Mouse (Mus musculus): ENCODE measurements around the gene Ndufaf7. TPM values are rescaled to one million over a fixed set of nuclear protein-coding genes. Genes with fewer than 3 reads are reported as not detected.

Ndufaf7 gene
- polyA plus RNA-seq, 1 experiment from 2014 or later: 56.1 TPM

Other genes with a start within 250 kb of the Ndufaf7 start
- gene Strn, start 199.9 kb upstream of the Ndufaf7 start, polyA plus RNA-seq (2015; fragmentation: Nextera tagmentation; extraction: Ambion mirVana): 5.3 and 5.4 TPM in 2 replicates
- 12.2 and 13.7 TPM in 2 replicates for gene Heatr5b, start 101.8 kb upstream of the Ndufaf7 start, polyA plus RNA-seq (2015; fragmentation: Nextera tagmentation; extraction: Ambion mirVana)
- 43.8 and 45.2 TPM in 2 replicates for gene Gpatch11, start 101.6 kb upstream of the Ndufaf7 start, polyA plus RNA-seq (2015; fragmentation: Nextera tagmentation; extraction: Ambion mirVana)
- 9.4 and 11.3 TPM in 2 replicates for gene Eif2ak2, start 54.6 kb upstream of the Ndufaf7 start, polyA plus RNA-seq (2015; fragmentation: Nextera tagmentation; extraction: Ambion mirVana)
- 0.33 and 0.35 TPM in 2 replicates for gene Sult6b1, start 30.1 kb upstream of the Ndufaf7 start, polyA plus RNA-seq (2015; fragmentation: Nextera tagmentation; extraction: Ambion mirVana)
- gene Cebpzos, start 20.6 kb upstream of the Ndufaf7 start, polyA plus RNA-seq (2015; fragmentation: Nextera tagmentation; extraction: Ambion mirVana): 93.6 and 107 TPM in 2 replicates
- 57.6 and 57.9 TPM in 2 replicates for gene Cebpz, start 70 bp upstream of the Ndufaf7 start, polyA plus RNA-seq (2015; fragmentation: Nextera tagmentation; extraction: Ambion mirVana)
- 34.4 and 36.0 TPM in 2 replicates for gene Prkd3, start 83.7 kb downstream of the Ndufaf7 start, polyA plus RNA-seq (2015; fragmentation: Nextera tagmentation; extraction: Ambion mirVana)
- gene Qpct, start 114.8 kb downstream of the Ndufaf7 start, polyA plus RNA-seq (2015; fragmentation: Nextera tagmentation; extraction: Ambion mirVana): 13.7 and 15.9 TPM in 2 replicates

Data from embryonic facial prominence, embryonic 15.5 days (tissue).